Mouse (Mus musculus): Measurements from ENCODE around the gene Fnbp1. TPM values are rescaled to one million over a fixed set of nuclear protein-coding genes. Genes with fewer than 3 reads are reported as not detected.
A peak's percentile ranks its signal among the peaks of the same experiment; 100 is the strongest.
"Not testable (repeated sequence)": the region's sequence is repeated elsewhere in the genome, so short reads cannot be mapped to it uniquely, and the experiment has no call there.

Gene Fnbp1
- polyA plus RNA-seq (2014; fragmentation: Nextera tagmentation; extraction: Ambion mirVana): 28.9 and 29.1 TPM in 2 replicates

DNA sequence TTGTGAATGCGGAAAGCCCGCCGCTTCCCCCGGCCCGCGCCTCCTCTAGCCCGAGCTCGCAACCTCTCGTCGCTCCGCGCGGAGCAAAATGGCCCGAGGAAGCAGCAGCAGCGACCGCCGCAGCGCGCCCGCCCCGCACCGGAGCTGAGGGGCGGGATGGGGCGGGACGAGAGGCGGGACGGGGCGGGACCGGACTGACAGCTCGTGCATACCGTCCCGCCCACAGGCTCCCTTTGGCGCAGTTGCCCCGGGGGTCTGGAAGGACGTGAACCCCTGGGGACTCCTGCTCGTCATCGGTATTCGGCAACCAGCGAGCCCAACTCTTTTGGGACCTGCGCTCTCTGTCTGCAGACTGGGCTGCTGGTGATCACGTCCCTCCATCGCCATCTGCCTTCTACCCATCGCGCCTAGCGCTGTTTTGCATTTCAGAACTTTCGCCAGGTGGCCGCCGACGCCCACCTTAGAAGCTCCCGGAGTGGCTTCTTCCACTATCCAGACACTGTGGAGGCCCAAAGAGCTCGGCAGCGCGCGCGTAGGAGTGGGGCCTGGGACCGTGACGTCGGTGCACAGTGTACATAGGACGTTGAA lies at the start of gene Fnbp1:
TSS of gene Fnbp1 (minus strand) at position 142 of the 588 bp plus-strand sequence.
- H3K4me1 ChIP-seq (replicated peaks; ENCODE audit: control insufficient read depth, insufficient read depth, low read length): peaks cover 11% of the 10 kb centered on the region
- H3K36me3 ChIP-seq (replicated peaks; ENCODE audit: control insufficient read depth, insufficient read depth): peaks cover 12% of the 10 kb centered on the region
- peak; percentile 84 for DNase-seq (ENCODE audit: low spot score)
- peaks cover 8% of the 10 kb centered on the region for H3K27me3 ChIP-seq (ENCODE audit: control insufficient read depth, insufficient read depth, low read length)
- H3K27ac ChIP-seq: peak within 1 kb of the TSS; percentile 86
- peak within 1 kb of the TSS; percentile 79 for H3K4me3 ChIP-seq (replicated peaks; ENCODE audit: low read length)
- 1% methylated on average over 49 of the region's 59 CpGs for WGBS
- peak within 1 kb of the TSS; percentile 88 for H3K9ac ChIP-seq
- H3K4me2 ChIP-seq (replicated peaks): peak within 1 kb of the TSS; percentile 80
- H3K9me3 ChIP-seq (ENCODE audit: control insufficient read depth, low read length): no peaks in the 10 kb centered on the region
- peak; percentile 92 for ATAC-seq (ENCODE audit: low FRiP score)

GRCm38 (mm10) chr2:31189654-31190053 lies 47.8 kb upstream of the Fnbp1 start:
- Histone ChIP-seq H3K27me3 (ENCODE audit: control insufficient read depth, insufficient read depth, low read length) (no peaks in the 10 kb centered on the region), H3K4me2 (replicated peaks) (no peak overlapping the region), H3K36me3 (replicated peaks; ENCODE audit: control insufficient read depth, insufficient read depth) (peaks cover 91% of the 10 kb centered on the region), H3K4me1 (replicated peaks; ENCODE audit: control insufficient read depth, insufficient read depth, low read length) (no peaks in the 10 kb centered on the region), H3K4me3 (replicated peaks; ENCODE audit: low read length) (no peak overlapping the region), H3K9me3 (ENCODE audit: control insufficient read depth, low read length) (no peaks in the 10 kb centered on the region), H3K9ac (no peak overlapping the region), H3K27ac (no peak overlapping the region)
- 96% methylated on average over 3 of the region's 3 CpGs for WGBS
- DNase-seq (ENCODE audit: low spot score): no peak
- ATAC-seq (ENCODE audit: low FRiP score): no peak

DNA sequence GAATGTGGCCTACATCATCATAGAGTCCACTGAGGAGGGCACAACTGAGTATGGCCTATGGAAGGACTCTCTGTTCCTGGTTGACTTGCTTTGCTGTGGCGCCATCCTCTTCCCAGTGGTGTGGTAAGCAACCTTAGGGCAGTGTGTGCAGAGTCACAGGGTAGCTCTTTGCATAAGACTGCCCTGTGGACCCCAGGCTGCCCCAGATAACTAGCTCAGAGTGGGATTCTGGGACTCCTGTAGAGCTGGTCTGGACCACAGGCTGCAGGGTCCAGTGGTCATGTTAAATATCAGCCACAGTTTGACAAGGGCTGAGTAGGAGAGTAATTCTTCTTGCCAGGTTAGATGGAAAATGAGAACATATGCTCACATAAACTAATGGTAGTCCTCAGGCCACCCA lies 46.9 kb upstream of the Fnbp1 start:
- Histone ChIP-seq H3K4me2 (replicated peaks) (no peak overlapping the region), H3K27me3 (ENCODE audit: control insufficient read depth, insufficient read depth, low read length) (no peaks in the 10 kb centered on the region), H3K36me3 (replicated peaks; ENCODE audit: control insufficient read depth, insufficient read depth) (peaks cover 94% of the 10 kb centered on the region), H3K4me1 (replicated peaks; ENCODE audit: control insufficient read depth, insufficient read depth, low read length) (no peaks in the 10 kb centered on the region), H3K9ac (no peak overlapping the region), H3K4me3 (replicated peaks; ENCODE audit: low read length) (no peak overlapping the region), H3K27ac (no peak overlapping the region), H3K9me3 (ENCODE audit: control insufficient read depth, low read length) (no peaks in the 10 kb centered on the region)
- no peak for ATAC-seq (ENCODE audit: low FRiP score)
- no peak for DNase-seq (ENCODE audit: low spot score)
- WGBS: 100% methylated on average over 1 of the region's 1 CpGs

DNA sequence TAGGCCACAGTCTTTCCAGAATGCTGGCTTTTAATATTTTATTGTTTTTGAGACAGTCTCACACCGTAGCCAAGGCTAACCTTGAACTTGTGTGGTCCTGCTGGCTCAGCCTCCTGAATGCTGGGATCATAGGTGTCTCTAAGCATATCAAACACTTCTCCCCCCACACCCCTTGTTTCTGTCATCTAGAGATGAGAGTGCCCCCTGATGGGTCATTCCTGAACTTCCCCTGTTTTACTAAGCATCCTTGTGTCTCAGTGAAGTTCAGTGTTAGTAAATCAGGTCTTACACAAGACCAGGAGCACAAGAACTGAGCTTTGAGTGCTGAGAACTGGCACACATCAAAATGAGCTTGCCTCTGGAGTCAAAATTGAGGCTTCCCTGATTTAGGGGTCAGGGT lies 42.0 kb upstream of the Fnbp1 start:
- H3K9ac ChIP-seq: no peak overlapping the region
- H3K36me3 ChIP-seq (replicated peaks; ENCODE audit: control insufficient read depth, insufficient read depth): peaks cover 87% of the 10 kb centered on the region
- H3K9me3 ChIP-seq (ENCODE audit: control insufficient read depth, low read length): no peaks in the 10 kb centered on the region
- ATAC-seq (ENCODE audit: low FRiP score): no peak
- DNase-seq (ENCODE audit: low spot score): no peak
- no peak overlapping the region for H3K4me3 ChIP-seq (replicated peaks; ENCODE audit: low read length)
- no peaks in the 10 kb centered on the region for H3K4me1 ChIP-seq (replicated peaks; ENCODE audit: control insufficient read depth, insufficient read depth, low read length)
- H3K27me3 ChIP-seq (ENCODE audit: control insufficient read depth, insufficient read depth, low read length): no peaks in the 10 kb centered on the region
- H3K27ac ChIP-seq: no peak overlapping the region
- 95% methylated on average over 1 of the region's 1 CpGs for WGBS
- H3K4me2 ChIP-seq (replicated peaks): no peak overlapping the region

DNA sequence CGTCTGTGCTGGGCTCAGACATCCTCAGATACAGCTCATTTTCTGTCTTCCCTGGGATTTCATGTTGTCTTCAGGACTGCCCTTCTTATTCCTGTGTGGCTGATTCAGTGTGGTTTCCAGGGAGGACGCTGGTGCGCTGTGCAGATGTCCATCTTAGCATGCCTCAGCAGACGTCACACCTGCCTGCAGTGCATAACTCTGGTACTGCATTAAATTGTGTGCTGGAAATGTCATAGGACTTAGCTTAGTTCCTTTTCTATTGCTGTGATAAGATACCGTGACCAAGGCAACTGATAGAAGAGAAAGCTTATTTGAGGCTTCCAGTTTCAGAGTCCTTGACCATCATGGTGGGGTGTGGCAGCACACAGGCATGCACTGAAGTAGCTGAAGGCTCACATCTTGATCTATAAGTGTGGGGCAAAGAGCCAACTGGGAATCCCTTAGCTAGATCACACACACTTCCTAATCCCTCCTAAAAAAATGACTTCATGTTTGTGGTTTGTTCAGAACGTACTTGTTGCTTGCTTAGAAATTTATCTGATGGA lies 41.0 kb upstream of the Fnbp1 start:
- DNase-seq (ENCODE audit: low spot score) (no peak), ATAC-seq (ENCODE audit: low FRiP score) (no peak)
- no peak overlapping the region for H3K4me3 ChIP-seq (replicated peaks; ENCODE audit: low read length)
- no peak overlapping the region for H3K4me2 ChIP-seq (replicated peaks)
- H3K9ac ChIP-seq: no peak overlapping the region
- H3K9me3 ChIP-seq (ENCODE audit: control insufficient read depth, low read length): no peaks in the 10 kb centered on the region
- peaks cover 88% of the 10 kb centered on the region for H3K36me3 ChIP-seq (replicated peaks; ENCODE audit: control insufficient read depth, insufficient read depth)
- H3K4me1 ChIP-seq (replicated peaks; ENCODE audit: control insufficient read depth, insufficient read depth, low read length): no peaks in the 10 kb centered on the region
- WGBS: 93% methylated on average over 6 of the region's 6 CpGs
- H3K27ac ChIP-seq: no peak overlapping the region
- no peaks in the 10 kb centered on the region for H3K27me3 ChIP-seq (ENCODE audit: control insufficient read depth, insufficient read depth, low read length)

DNA sequence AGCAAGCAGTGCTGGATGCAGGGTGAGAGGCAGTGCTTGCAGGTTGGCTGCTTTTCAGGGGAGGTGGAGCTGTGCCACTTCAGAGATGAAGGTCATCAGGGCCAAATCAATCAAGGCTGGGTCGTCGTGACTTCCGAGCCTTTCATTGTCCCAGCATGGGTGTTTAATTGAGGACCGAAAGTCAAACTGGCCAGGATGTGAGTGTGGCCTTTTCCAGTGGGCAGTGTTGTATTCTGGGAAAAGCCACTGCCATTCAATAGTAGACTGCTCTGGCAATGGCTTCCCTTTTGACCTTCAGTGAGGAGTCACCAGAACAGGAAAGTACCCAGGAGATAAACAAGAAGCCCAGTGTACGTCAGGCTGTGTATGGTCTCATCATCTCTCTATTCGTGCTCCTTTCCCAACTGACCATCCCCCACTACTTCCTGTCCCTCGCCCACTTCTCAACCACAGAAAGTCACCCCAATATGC lies 38.3 kb upstream of the Fnbp1 start:
- H3K4me1 ChIP-seq (replicated peaks; ENCODE audit: control insufficient read depth, insufficient read depth, low read length): no peaks in the 10 kb centered on the region
- H3K27ac ChIP-seq: no peak overlapping the region
- no peaks in the 10 kb centered on the region for H3K27me3 ChIP-seq (ENCODE audit: control insufficient read depth, insufficient read depth, low read length)
- no peak overlapping the region for H3K4me3 ChIP-seq (replicated peaks; ENCODE audit: low read length)
- no peak overlapping the region for H3K4me2 ChIP-seq (replicated peaks)
- H3K9ac ChIP-seq: no peak overlapping the region
- no peaks in the 10 kb centered on the region for H3K9me3 ChIP-seq (ENCODE audit: control insufficient read depth, low read length)
- peaks cover 90% of the 10 kb centered on the region for H3K36me3 ChIP-seq (replicated peaks; ENCODE audit: control insufficient read depth, insufficient read depth)
- DNase-seq (ENCODE audit: low spot score) (no peak), ATAC-seq (ENCODE audit: low FRiP score) (no peak)
- WGBS: 54% methylated on average over 7 of the region's 7 CpGs

GRCm38 (mm10) chr2:31179471-31179870 lies 37.7 kb upstream of the Fnbp1 start:
- no peak overlapping the region for H3K4me2 ChIP-seq (replicated peaks)
- H3K27me3 ChIP-seq (ENCODE audit: control insufficient read depth, insufficient read depth, low read length): no peaks in the 10 kb centered on the region
- peaks cover 90% of the 10 kb centered on the region for H3K36me3 ChIP-seq (replicated peaks; ENCODE audit: control insufficient read depth, insufficient read depth)
- WGBS: 96% methylated on average over 7 of the region's 7 CpGs
- H3K4me1 ChIP-seq (replicated peaks; ENCODE audit: control insufficient read depth, insufficient read depth, low read length): no peaks in the 10 kb centered on the region
- no peak overlapping the region for H3K27ac ChIP-seq
- no peak overlapping the region for H3K9ac ChIP-seq
- H3K4me3 ChIP-seq (replicated peaks; ENCODE audit: low read length): no peak overlapping the region
- H3K9me3 ChIP-seq (ENCODE audit: control insufficient read depth, low read length): no peaks in the 10 kb centered on the region
- DNase-seq (ENCODE audit: low spot score): no peak
- ATAC-seq (ENCODE audit: low FRiP score): no peak

- H3K4me3 ChIP-seq (replicated peaks; ENCODE audit: low read length); H3K4me2 ChIP-seq (replicated peaks); H3K9ac ChIP-seq; DNase-seq (ENCODE audit: low spot score); H3K27me3 ChIP-seq (ENCODE audit: control insufficient read depth, insufficient read depth, low read length); H3K9me3 ChIP-seq (ENCODE audit: control insufficient read depth, low read length); ATAC-seq (ENCODE audit: low FRiP score); H3K27ac ChIP-seq; H3K4me1 ChIP-seq (replicated peaks; ENCODE audit: control insufficient read depth, insufficient read depth, low read length): not testable (repeated sequence)
- 84% methylated on average over 6 of the region's 6 CpGs for WGBS
- H3K36me3 ChIP-seq (replicated peaks; ENCODE audit: control insufficient read depth, insufficient read depth): peaks cover 90% of the 10 kb centered on the region
These were observed 36.8 kb upstream of the Fnbp1 start for GRCm38 (mm10) chr2:31178593-31178992.

GRCm38 (mm10) chr2:31173290-31173689 lies 31.5 kb upstream of the Fnbp1 start:
- DNase-seq (ENCODE audit: low spot score) (no peak), ATAC-seq (ENCODE audit: low FRiP score) (no peak)
- Histone ChIP-seq H3K4me2 (replicated peaks) (no peak overlapping the region), H3K27ac (no peak overlapping the region), H3K36me3 (replicated peaks; ENCODE audit: control insufficient read depth, insufficient read depth) (peaks cover 100% of the 10 kb centered on the region), H3K9ac (no peak overlapping the region), H3K9me3 (ENCODE audit: control insufficient read depth, low read length) (no peaks in the 10 kb centered on the region), H3K4me1 (replicated peaks; ENCODE audit: control insufficient read depth, insufficient read depth, low read length) (no peaks in the 10 kb centered on the region), H3K4me3 (replicated peaks; ENCODE audit: low read length) (no peak overlapping the region), H3K27me3 (ENCODE audit: control insufficient read depth, insufficient read depth, low read length) (no peaks in the 10 kb centered on the region)
- WGBS: 83% methylated on average over 4 of the region's 4 CpGs

All from hindbrain, embryonic 14.5 days (tissue).